Mouse (Mus musculus): ENCODE data around the gene Uncx.

- TF ChIP-seq FLI1 (IDR thresholded peaks at IDR 0.05; ENCODE audit: low read length) (no peak), GATA1 (IDR thresholded peaks at IDR 0.05; ENCODE audit: borderline replicate concordance, low read length) (no peak)
Observed at GRCm38 (mm10) chr5:139557079-139557478, 13.8 kb downstream of the Uncx start.

Measured in megakaryocyte, embryonic 14.5 days (primary cell).